Mouse (Mus musculus) heart, embryonic 13.5 days (tissue): ENCODE measurements around the gene Btnl2. TPM values are rescaled to one million over a fixed set of nuclear protein-coding genes. Genes with fewer than 3 reads are reported as not detected.
"Not testable (repeated sequence)": the region's sequence is repeated elsewhere in the genome, so short reads cannot be mapped to it uniquely, and the experiment has no call there.

Experiments
- ATAC-seq: fragments of 200-750 bp; cut with Nextera tagmentation; 2 replicates; pipeline ENCODE4 v1.8.0; 2017; ENCODE audit warnings: moderate TSS enrichment; ENCODE audit not compliant: insufficient number of reproducible peaks, low FRiP score, low TSS enrichment; ENCODE audit errors: extremely low read depth
- H3K27ac ChIP-seq: fragments of 300-500 bp; sonication (generic); replicated peaks from 2 replicates; pipeline ENCODE4 v1.5.1; 2015; ENCODE audit warnings: moderate library complexity, mild to moderate bottlenecking, inconsistent platforms
- H3K27me3 ChIP-seq: fragments of 300-500 bp; sonication (generic); replicated peaks from 2 replicates; pipeline ENCODE4 v1.6.1; 2015; ENCODE audit warnings: mild to moderate bottlenecking, inconsistent platforms
- H3K36me3 ChIP-seq: fragments of 300-500 bp; sonication (generic); 2 replicates; pipeline ENCODE4 v1.6.1; 2015; ENCODE audit warnings: mild to moderate bottlenecking, inconsistent platforms
- H3K4me1 ChIP-seq: fragments of 300-500 bp; sonication (generic); 2 replicates; pipeline ENCODE4 v1.6.1; 2015; ENCODE audit warnings: inconsistent platforms
- H3K4me2 ChIP-seq: fragments of 300-500 bp; sonication (generic); 2 replicates; pipeline ENCODE4 v1.6.1; 2015; ENCODE audit warnings: inconsistent platforms, mild to moderate bottlenecking, moderate library complexity
- H3K4me3 ChIP-seq: fragments of 300-500 bp; sonication (generic); 2 replicates; pipeline ENCODE4 v1.5.1; 2015; ENCODE audit warnings: moderate library complexity, mild to moderate bottlenecking, inconsistent platforms
- H3K9ac ChIP-seq: fragments of 300-500 bp; sonication (generic); 2 replicates; pipeline ENCODE4 v1.6.1; 2015; ENCODE audit warnings: inconsistent platforms, mild to moderate bottlenecking, moderate library complexity
- H3K9me3 ChIP-seq: fragments of 300-500 bp; sonication (generic); 2 replicates; pipeline ENCODE4 v1.6.1; 2016; ENCODE audit warnings: inconsistent platforms
- WGBS: fragments of 180-500 bp; shearing (Covaris S2); methylation state at CpG from one replicate; pipeline ENCODE4 v1.1.7; 2015; ENCODE audit warnings: mixed read lengths; 5-methylcytosine and 5-hydroxymethylcytosine counted together
- polyA plus RNA-seq: library from polyadenylated mRNA; unstranded; fragments of >200 nt; fragmentation: Nextera tagmentation; extraction: Ambion mirVana; gene quantifications from 2 replicates; pipeline ENCODE4 v1.2.1, GENCODE M21; 2015

Btnl2 gene
- polyA plus RNA-seq: not detected in 2 replicates

DNA sequence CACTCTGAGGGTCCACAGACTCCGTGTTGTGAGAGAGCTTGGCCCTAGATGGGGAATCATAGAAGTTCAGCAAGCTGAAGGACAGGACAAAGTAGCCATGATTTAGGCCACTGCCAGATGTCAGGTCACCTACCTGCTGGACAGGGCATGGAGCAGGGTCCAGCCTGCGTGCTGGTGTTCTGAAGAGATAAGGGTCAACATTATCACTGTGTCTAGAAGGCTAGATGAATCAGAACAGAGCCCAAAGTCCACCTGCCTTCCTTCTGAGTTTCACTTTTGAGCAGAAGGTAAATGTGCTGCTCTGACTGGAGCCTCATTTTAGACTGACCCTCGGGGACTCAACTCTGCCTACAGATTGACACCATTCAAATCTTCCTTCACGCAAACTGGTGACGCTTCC lies at the start of gene Btnl2:
Gene Btnl2 (plus strand): TSS at position 284 of the 400 bp plus-strand sequence.
- 74% methylated on average over 5 of the region's 5 CpGs for WGBS
- Histone ChIP-seq H3K9ac (no peak within 1 kb of the TSS), H3K9me3 (no peaks in the 10 kb centered on the region), H3K4me1 (no peaks in the 10 kb centered on the region), H3K36me3 (no peaks in the 10 kb centered on the region), H3K27ac (no peak within 1 kb of the TSS), H3K27me3 (peaks cover 12% of the 10 kb centered on the region), H3K4me2 (no peak within 1 kb of the TSS), H3K4me3 (no peak within 1 kb of the TSS)
- ATAC-seq: no peak

DNA sequence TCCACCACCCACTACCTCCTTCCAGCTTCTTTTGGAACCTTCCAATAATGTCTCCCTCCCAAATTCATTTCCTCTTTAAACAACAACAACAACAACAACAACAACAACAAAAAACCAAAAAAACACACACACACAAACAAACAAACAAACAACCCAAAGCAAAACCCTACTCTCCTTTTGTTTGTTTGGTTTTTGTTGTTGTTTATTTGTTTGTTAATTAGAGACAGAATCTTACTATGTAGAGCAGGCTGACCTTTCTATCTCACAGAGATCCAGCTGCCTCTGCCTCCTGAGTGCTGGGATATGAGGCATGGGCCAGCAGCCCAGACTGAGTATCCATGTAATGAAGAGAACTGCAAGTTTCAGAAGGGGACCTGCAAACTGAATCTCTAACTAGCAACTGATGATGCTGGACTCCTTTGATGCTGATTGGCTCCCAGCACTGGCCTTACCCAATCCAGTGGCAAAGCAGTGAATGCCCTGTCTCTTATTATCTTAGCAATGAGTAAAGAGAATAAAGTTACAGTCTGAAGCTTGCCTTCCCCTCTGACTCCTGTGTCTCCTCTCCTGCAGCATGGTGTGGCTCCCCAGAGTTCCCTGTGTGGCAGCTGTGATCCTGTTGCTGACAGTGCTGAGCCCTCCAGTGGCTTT lies 49.1 kb upstream of the Btnl2 start, which contains the start of gene H2-Eb1:
Gene H2-Eb1 (plus strand): TSS at position 488 of the 651 bp plus-strand sequence.
- Histone ChIP-seq H3K36me3 (no peaks in the 10 kb centered on the region), H3K9me3 (no peaks in the 10 kb centered on the region), H3K27ac (no peak within 1 kb of the TSS), H3K27me3 (peaks cover 9% of the 10 kb centered on the region; the same call in 1 of the 2 replicates), H3K4me2 (no peak within 1 kb of the TSS), H3K4me1 (peaks cover 5% of the 10 kb centered on the region; the same call in 1 of the 2 replicates), H3K9ac (no peak within 1 kb of the TSS), H3K4me3 (no peak within 1 kb of the TSS)
- ATAC-seq: no peak

GRCm38 (mm10) chr17:34306407-34306806 lies 48.2 kb upstream of the Btnl2 start:
- WGBS: 69% methylated on average over 2 of the region's 2 CpGs
- no peak overlapping the region for H3K4me2 ChIP-seq

DNA sequence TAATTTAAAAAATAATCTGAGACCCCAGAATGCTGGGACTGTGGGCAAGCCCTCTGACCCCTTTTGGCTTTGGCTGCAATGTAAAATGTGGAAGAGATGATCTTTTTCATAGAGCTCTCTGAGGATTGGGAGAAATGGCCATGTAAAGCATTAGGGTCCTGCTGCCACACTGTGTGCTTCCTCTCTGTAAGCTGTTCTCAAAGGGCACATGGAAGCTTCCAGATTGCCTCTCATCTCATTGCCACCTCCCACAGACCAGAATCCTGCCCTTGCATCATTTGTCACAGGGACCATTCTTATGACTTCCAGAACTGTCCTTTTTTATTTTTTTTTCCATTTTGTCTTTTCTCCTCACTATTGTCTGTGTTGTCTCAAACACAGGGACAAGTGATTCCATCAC lies 47.4 kb upstream of the Btnl2 start:
- H3K9ac ChIP-seq: no peak overlapping the region
- no peak overlapping the region for H3K4me3 ChIP-seq
- peaks cover 5% of the 10 kb centered on the region; the same call in 1 of the 2 replicates for H3K4me1 ChIP-seq
- peaks cover 9% of the 10 kb centered on the region; the same call in 1 of the 2 replicates for H3K27me3 ChIP-seq
- H3K9me3 ChIP-seq: no peaks in the 10 kb centered on the region
- ATAC-seq: no peak
- H3K4me2 ChIP-seq: no peak overlapping the region
- H3K36me3 ChIP-seq: no peaks in the 10 kb centered on the region
- no peak overlapping the region for H3K27ac ChIP-seq

More at GRCm38 (mm10) chr17:34306407-34306806, 48.2 kb upstream of the Btnl2 start:
- H3K4me3 ChIP-seq: no peak overlapping the region
- H3K27me3 ChIP-seq: peaks cover 9% of the 10 kb centered on the region; the same call in 1 of the 2 replicates
- no peak overlapping the region for H3K9ac ChIP-seq
- H3K4me1 ChIP-seq: peaks cover 5% of the 10 kb centered on the region; the same call in 1 of the 2 replicates
- no peaks in the 10 kb centered on the region for H3K9me3 ChIP-seq
- H3K36me3 ChIP-seq: no peaks in the 10 kb centered on the region
- no peak overlapping the region for H3K27ac ChIP-seq
- no peak for ATAC-seq

GRCm38 (mm10) chr17:34308161-34308560 lies 46.5 kb upstream of the Btnl2 start:
- no peak overlapping the region for H3K27ac ChIP-seq
- peaks cover 5% of the 10 kb centered on the region; the same call in 1 of the 2 replicates for H3K4me1 ChIP-seq
- 78% methylated on average over 4 of the region's 4 CpGs for WGBS
- no peak for ATAC-seq
- no peak overlapping the region for H3K4me3 ChIP-seq
- no peak overlapping the region for H3K9ac ChIP-seq
- no peaks in the 10 kb centered on the region for H3K9me3 ChIP-seq
- H3K36me3 ChIP-seq: no peaks in the 10 kb centered on the region
- no peak overlapping the region for H3K4me2 ChIP-seq
- H3K27me3 ChIP-seq: peaks cover 9% of the 10 kb centered on the region; the same call in 1 of the 2 replicates

DNA sequence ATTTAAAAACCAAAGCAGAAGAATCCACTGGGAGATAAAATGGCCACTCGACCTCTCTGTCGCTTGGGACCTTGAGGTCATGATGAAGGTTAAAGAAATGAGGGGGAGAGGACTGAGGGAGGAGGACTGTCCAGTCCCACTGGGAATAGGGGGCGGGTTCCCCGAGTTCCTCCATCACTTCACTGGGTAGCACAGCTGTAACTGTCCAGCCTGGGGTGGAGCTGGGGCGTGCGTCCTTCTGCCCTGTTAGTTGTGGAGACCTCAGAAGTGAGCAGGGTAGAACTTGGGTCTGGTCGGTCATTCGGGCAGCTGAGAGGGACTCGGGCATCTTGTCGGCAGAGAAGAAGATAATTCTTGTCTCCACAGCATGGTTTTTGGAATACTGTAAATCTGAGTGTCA lies 45.4 kb upstream of the Btnl2 start:
- 22% methylated on average over 10 of the region's 10 CpGs for WGBS
- ATAC-seq: no peak
- no peaks in the 10 kb centered on the region for H3K9me3 ChIP-seq
- H3K4me3 ChIP-seq: peak overlapping the region; percentile 71
- H3K27me3 ChIP-seq: peaks cover 9% of the 10 kb centered on the region
- H3K4me2 ChIP-seq: peak overlapping the region; percentile 71
- H3K4me1 ChIP-seq: peaks cover 5% of the 10 kb centered on the region; the same call in 1 of the 2 replicates
- H3K9ac ChIP-seq: peak overlapping the region; percentile 83
- H3K27ac ChIP-seq: peak overlapping the region; percentile 66; the same call in 1 of the 2 replicates
- H3K36me3 ChIP-seq: no peaks in the 10 kb centered on the region

DNA sequence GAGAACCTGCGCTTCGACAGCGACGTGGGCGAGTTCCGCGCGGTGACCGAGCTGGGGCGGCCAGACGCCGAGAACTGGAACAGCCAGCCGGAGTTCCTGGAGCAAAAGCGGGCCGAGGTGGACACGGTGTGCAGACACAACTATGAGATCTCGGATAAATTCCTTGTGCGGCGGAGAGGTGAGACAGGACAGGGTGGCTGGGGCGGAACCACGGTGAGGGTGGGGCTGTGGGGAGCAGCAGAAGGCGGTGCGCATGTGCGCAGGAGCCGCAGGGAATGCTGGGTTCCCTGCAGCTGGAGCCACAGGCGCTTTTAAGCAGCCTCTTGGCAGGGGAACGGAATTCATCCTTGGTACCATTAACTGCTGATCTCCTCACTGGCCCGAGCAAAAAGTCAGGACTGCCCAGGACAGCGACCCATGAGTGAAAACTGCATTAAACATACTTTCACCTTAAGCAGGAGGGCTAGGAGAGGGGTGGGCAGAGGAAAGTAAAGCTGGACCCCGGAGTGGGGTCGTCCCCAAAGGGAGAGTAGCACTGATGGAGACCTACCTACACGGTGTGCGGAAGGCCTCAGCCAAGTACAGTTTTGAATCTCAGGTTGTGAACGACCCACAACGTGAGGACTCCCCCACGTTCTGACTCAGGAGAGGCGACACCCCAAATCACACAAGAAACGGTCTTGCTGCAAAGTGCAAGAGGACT lies 44.8 kb upstream of the Btnl2 start:
- Histone ChIP-seq H3K36me3 (no peaks in the 10 kb centered on the region), H3K4me2 (peak overlapping the region; percentile 71), H3K27me3 (peaks cover 9% of the 10 kb centered on the region), H3K27ac (peak overlapping the region; percentile 66; the same call in 1 of the 2 replicates), H3K4me1 (peaks cover 5% of the 10 kb centered on the region; the same call in 1 of the 2 replicates), H3K9me3 (no peaks in the 10 kb centered on the region), H3K9ac (peak overlapping the region; percentile 83), H3K4me3 (peak overlapping the region; percentile 71)
- 17% methylated on average over 38 of the region's 38 CpGs for WGBS
- ATAC-seq: no peak

DNA sequence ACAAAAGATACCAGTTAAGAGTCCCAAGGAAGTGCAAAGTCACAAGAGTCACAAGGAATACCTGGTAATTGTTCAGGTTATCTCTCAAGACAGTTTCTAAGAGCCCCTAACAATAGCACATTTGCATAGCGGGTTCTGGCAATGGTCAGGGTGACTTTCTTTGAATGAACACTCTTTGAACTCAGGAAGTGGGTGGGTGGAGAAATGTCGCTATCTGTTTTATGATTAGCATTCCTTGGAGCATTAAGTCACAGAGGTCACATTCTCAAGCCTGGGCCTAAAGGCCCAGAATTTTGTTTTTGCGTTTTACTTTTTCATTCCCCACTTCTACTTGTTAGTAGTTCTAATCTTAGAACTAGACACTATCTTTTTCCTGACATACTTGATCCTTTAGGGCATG lies 44.1 kb upstream of the Btnl2 start:
- ATAC-seq, H3K9ac ChIP-seq, H3K4me1 ChIP-seq, H3K36me3 ChIP-seq, H3K27ac ChIP-seq, H3K4me2 ChIP-seq, H3K27me3 ChIP-seq, H3K9me3 ChIP-seq, H3K4me3 ChIP-seq: not testable (repeated sequence)
- 63% methylated on average over 3 of the region's 3 CpGs for whole genome bisulfite sequencing

- Histone ChIP-seq H3K4me2 (no peak overlapping the region), H3K4me1 (peaks cover 5% of the 10 kb centered on the region; the same call in 1 of the 2 replicates), H3K36me3 (no peaks in the 10 kb centered on the region), H3K4me3 (no peak overlapping the region), H3K27me3 (peaks cover 5% of the 10 kb centered on the region), H3K9ac (no peak overlapping the region), H3K9me3 (no peaks in the 10 kb centered on the region), H3K27ac (no peak overlapping the region)
- no peak for ATAC-seq
- WGBS: 63% methylated on average over 1 of the region's 1 CpGs
Measured at GRCm38 (mm10) chr17:34312185-34312584, 42.4 kb upstream of the Btnl2 start.

GRCm38 (mm10) chr17:34313393-34313792 lies 41.2 kb upstream of the Btnl2 start:
- no peak overlapping the region for H3K27ac ChIP-seq
- no peak for ATAC-seq
- H3K4me1 ChIP-seq: peaks cover 5% of the 10 kb centered on the region; the same call in 1 of the 2 replicates
- no peaks in the 10 kb centered on the region for H3K9me3 ChIP-seq
- no peak overlapping the region for H3K4me3 ChIP-seq
- H3K9ac ChIP-seq: no peak overlapping the region
- no peaks in the 10 kb centered on the region for H3K36me3 ChIP-seq
- no peaks in the 10 kb centered on the region; the same call in 1 of the 2 replicates for H3K27me3 ChIP-seq
- WGBS: 30% methylated on average over 3 of the region's 3 CpGs
- H3K4me2 ChIP-seq: no peak overlapping the region

GRCm38 (mm10) chr17:34314286-34314685 lies 40.3 kb upstream of the Btnl2 start:
- Histone ChIP-seq H3K27ac (no peak overlapping the region), H3K36me3 (no peaks in the 10 kb centered on the region), H3K9me3 (no peaks in the 10 kb centered on the region), H3K4me2 (no peak overlapping the region), H3K27me3 (peaks cover 1% of the 10 kb centered on the region), H3K4me1 (peaks cover 4% of the 10 kb centered on the region; the same call in 1 of the 2 replicates), H3K4me3 (no peak overlapping the region), H3K9ac (no peak overlapping the region)
- ATAC-seq: no peak
- 67% methylated on average over 9 of the region's 9 CpGs for WGBS
